Mouse (Mus musculus) thymus, adult 18-20 months (tissue): Measurements from ENCODE around the gene Sort1.

Source experiments
- DNase-seq, 2 experiments: peaks; one replicate each; pipeline ENCODE4 v3.0.0; 2022; ENCODE audit warnings: mixed read lengths in 2 of 2

Gene Sort1

GRCm38 (mm10) chr3:108328441-108328841 is 44.6 kb downstream of the Sort1 start:
- no peak for DNase-seq

- no peak for DNase-seq
Measured at GRCm38 (mm10) chr3:108330812-108331211, 46.9 kb downstream of the Sort1 start.

GRCm38 (mm10) chr3:108336878-108337277 is 53.0 kb downstream of the Sort1 start:
- DNase-seq: no peak

- no peak for DNase-seq
Measured at GRCm38 (mm10) chr3:108341040-108341439, 57.2 kb downstream of the Sort1 start.

DNA sequence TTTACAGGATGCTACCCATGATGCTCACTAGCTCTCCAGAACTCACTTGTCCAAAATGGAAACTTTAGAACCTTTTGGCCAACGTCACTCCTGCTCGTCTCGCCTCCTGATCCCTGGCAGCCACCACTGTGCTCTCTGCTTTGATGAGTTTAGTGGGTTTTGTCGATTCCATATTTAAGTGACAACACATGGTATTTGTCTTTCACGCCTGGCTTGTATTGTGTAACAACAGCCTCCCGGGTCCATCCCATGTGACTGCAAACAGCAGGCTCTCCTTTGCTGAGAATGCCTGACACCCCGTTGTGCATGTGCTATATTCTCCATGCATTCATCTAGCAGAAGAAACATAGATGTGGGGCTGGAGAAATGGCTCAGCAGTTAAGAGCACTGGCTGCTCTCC is 58.3 kb downstream of the Sort1 start:
- no peak for DNase-seq

DNA sequence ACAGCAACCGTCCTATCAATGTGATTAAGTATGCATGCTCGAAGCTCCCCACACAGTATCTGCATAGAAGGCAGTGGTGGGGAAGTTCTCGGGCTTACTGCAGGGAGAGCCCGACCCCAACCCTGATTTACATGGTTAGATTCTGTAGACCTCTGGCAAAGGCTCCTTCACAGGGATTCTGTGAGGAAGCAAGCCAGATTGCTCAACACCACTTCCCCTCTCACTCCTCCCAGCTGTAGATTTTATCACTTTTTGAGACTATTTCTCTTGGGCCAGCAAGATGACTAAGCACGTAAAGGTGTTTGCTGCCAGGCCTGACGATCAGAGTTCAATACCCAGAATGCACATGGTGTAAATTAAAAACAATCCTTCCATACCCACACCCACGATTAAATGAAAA is 62.0 kb downstream of the Sort1 start:
- DNase-seq: no peak

DNA sequence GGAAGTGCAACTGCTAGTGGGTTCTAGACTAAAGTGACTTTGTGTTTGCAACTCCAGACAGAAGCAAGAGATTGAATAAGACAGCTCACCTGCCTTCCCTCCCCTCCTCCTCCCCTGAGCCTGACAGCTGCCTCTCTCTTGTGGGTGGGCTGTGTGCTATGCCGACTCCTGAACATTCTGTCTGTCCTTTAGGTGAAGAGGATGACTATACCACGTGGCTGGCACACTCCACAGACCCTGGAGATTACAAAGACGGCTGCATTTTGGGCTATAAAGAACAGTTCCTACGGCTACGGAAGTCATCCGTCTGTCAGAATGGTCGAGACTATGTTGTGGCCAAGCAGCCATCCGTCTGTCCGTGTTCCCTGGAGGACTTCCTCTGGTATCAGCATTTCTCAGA is 64.5 kb downstream of the Sort1 start:
- DNase-seq: no peak

DNA sequence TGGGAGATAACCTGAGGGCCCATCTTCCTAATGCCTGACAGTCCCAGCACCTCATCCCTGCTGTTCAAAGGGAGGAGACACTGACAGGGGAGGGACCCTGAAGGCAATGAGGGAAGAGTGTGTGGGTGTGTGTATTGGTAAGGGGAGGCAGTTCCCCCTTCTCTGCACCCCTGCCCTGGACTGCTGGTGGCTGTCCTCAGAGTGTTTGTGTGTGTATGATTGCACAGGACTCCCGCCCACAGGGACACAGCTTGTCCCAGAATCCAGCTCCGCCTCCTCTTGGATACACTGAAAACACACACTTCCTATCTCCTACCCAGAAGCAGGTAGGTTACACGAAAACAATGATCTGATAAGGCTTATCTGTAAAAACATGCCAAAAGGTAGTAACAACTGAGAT is 71.4 kb downstream of the Sort1 start:
- no peak for DNase-seq

- DNase-seq: no peak
Measured at GRCm38 (mm10) chr3:108357051-108357450, 73.2 kb downstream of the Sort1 start.

DNA sequence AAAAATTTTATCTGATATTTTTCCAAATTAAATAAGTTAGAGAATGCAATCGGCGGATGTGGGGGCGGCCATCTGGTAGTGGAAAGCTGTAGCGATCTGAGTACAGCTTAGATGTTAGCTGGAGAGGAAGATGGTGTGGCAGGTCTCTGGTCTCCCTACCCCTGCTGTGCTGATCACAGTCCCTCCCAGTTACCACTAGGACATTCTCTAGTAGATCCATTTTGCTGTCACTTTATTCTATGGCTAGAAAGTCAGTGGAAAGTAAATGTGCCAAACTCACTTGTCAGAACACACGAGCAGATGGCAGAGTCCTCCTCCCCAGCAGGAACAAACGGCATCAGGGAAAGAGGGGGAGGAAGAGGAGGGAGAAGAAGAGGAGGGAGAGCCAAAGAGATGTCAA is 74.6 kb downstream of the Sort1 start:
- DNase-seq: no peak

DNA sequence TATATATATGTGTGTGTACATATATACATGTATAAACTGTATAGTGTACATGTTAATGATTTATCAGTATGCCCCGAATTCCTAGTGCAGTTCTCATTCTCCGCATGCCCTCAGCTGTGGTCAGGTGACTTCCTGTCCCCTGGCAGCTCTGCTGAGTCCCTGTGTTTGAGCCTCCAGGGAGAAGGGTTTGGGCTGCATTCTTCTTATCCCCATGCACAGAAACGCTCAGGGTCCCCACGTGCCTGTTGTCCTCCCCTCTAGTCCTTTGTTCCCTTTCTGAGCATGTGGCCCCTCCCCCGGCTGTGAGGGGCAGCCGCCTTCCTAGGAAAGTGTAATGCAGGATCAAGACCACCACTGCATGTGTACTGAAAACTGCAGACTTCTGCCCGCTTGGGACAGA is 77.0 kb downstream of the Sort1 start:
- DNase-seq: no peak

DNA sequence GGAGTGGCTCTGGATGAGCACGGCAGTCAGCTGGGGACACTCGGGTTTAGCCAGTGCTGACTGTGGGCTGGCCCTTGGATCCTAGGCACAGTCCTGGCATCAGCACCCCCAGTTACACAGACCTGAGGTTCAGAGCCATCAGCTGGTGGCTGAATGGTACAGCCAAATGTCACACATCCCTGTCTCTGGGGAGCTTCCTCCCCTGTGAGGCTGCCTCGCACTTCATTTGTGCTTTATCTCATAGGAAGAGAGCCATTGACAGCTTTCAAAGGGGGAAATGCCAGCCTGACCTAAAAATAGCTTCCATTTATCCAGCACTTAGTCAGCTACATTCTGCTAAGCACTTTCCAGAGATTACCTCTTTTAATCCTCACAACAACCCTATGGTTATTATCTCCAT is 79.7 kb downstream of the Sort1 start:
- DNase-seq: no peak

DNA sequence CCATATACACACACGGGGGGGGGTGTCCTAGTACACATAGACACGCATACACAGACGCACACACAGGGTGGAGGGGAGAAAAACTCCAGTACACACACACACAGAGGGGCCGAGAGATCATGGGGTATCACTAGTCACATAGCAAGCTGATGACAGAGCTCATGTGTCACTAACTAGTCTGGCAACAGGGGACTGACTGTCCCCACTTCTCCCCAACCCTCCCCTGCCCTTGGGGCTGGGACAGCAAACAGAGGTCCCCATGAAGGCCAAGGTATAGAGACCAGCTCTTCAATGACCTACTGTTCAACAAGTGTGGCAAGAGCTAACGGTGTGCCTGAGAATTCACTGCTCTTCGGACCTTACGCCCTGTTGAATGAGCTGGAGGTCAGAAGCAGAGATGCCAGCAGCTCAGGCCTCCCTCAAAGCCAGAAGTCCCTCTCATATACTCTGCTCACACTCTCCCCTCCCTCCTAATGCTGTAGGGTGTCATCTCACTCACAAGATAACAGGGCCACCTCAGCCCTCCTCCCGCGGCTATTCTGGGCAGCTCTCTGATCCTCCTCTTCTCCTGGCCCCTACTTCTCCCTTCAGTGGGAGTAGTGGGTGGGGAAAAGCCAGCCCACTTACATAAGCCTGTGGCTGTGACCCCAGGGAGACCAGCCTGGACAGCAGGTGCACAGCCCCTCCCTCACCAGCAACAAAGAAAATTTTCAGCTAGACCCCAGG is 80.6 kb downstream of the Sort1 start, which contains the start of gene Mybphl:
Mybphl (plus strand) TSS at position 642 of the 726 bp plus-strand sequence.
- DNase-seq: no peak

GRCm38 (mm10) chr3:108367173-108367572 is 83.3 kb downstream of the Sort1 start:
- DNase-seq: no peak

GRCm38 (mm10) chr3:108367828-108368227 is 83.9 kb downstream of the Sort1 start:
- DNase-seq: no peak

GRCm38 (mm10) chr3:108368721-108369120 is 84.8 kb downstream of the Sort1 start:
- no peak for DNase-seq

GRCm38 (mm10) chr3:108372274-108372673 is 88.4 kb downstream of the Sort1 start:
- no peak for DNase-seq

DNA sequence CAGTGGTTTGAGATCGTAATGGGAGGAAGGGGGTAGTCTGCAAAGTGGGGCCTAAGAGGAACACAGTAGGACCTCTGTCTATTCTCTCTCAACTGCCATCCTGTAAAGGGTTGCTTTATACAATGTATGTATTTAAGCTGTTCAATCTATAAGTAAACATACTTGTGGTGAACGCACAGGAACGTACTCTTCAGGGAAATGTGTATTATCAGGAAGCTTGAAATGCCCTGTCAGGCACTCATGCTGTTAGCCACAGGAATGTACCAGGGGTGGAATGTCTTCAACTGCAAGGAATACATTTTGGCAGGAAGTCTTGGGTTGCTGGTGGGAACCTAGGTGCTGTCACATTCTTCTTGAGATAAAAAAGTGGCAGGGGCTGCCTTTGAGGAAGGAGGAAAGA is 88.8 kb downstream of the Sort1 start:
- DNase-seq: no peak

DNA sequence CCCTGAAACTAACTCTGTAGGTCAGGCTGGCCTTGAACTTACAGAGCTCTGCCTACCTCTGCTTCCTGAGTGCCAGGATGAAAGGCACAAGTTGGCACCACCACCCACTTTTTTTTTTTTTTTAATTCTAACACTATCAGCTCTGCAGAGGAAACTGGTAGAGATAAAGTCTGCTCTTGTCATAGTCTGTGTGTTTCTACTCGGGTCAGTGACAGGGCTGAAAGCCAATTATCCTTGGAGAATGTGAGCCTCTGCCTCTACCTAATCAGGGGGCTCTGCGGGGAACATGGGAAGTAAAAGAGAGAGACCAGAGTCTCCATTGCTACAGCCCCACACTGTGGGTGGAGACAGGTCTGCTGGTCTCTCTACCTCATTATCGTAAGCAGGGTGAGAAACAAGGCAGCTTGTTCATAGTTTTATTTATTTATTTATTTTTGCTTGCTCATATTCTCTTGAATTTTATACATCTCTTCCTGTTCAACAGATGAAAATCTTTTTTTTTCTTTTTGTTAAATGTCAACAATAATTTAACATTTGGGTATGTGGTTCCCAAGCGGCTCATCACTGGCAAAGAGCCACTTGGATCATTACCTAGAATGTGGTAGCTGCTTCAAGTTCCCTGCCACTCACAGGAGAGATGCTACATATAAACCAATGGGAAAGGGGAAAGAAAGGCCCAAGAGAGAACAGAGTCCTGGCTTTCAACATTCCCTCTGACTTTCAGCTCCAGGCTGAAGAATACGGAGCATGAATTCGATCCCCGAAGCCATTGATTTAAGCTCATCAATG is 95.2 kb downstream of the Sort1 start:
- DNase-seq: no peak

DNA sequence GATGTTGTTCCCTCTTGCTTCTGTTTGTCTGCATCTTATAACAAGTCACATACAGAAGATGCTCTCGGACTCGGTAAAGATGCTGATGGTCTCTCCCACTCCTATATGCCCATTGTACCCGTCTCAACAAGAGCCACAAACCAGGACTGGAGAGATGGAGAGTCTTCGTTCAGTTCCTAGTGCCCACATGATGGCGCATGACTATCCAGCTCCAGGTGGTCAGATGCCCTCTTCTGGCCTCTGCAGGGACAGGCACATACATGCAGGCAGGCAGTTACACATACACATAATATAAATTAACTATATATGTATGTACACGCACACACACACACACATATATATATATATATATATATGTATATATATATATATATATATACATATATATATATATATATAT is 96.8 kb downstream of the Sort1 start:
- no peak for DNase-seq

DNA sequence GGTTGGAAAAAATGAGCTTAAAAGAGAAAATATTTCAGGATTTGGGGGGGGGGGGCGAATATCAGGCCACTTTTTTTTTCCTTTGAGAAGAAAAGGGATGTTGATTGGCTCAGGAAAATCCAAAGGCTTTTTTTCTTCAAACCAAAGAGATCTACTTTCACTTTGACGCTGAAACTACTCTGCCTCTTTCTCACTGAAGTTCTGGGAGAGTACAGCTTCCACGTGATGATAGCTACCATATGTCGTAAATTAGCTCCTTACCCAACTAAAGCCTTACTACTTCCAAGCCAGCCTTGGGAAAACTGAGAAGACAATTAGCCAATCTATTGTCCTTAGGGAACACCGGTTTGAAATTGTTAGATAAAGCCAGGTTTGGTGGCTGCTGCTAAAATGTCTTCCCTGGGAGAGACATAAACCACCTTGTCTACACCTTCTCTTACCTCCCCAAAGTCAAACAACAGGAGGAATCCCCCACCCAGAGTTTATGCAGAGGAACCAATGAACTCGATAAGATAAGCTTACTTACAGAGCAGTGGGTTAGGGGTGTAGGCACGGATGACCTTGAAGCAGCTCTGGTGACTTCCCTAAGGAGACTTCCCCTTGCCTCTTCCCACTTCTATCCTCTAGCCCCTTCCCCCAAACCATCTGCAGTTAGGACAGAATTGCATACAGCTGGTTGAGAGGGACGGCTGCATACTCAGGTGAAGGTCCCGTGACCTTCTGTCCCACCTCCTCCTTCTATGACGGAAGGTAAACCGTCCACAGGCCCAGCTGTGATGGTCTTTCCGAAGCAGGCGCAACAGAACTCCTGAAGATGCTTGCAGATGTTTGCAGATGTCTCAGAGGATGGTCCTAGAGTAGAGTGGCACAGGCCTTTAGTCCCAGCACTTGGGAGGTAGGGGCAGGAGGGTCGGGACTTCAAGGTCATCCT is 98.3 kb downstream of the Sort1 start:
- DNase-seq: no peak

- DNase-seq: peak; percentile 74 to 81
Measured at GRCm38 (mm10) chr3:108383485-108384354, 99.8 kb downstream of the Sort1 start, which contains the start of gene Psrc1. Psrc1 (plus strand) TSS chr3:108383839.
